Mouse (Mus musculus): Measurements from ENCODE around the gene Slc27a2. TPM values are rescaled to one million over a fixed set of nuclear protein-coding genes. Genes with fewer than 3 reads are reported as not detected.

Slc27a2 gene
- total RNA-seq, 2 experiments from 2014 or later: 3.5 to 4.2 TPM

Other genes with a start within 250 kb of the Slc27a2 start
- under 1 TPM in 1 of 2 experiments, not detected in 1; 0.09 TPM for gene Atp8b4, start 51.7 kb upstream of the Slc27a2 start, total RNA-seq (2021)
- under 1 TPM; 0.36 to 0.59 TPM for gene Hdc, start 66.9 kb downstream of the Slc27a2 start, total RNA-seq (2021)
- 10 to 100 TPM; 20.1 to 21.4 TPM for gene Gabpb1, start 123.9 kb downstream of the Slc27a2 start, total RNA-seq (2021)
- 10 to 100 TPM; 40.4 to 46.6 TPM for gene Usp8, start 154.9 kb downstream of the Slc27a2 start, total RNA-seq (2021)
- under 1 TPM in 1 of 2 experiments, not detected in 1; 0.38 TPM for gene Usp50, start 231.1 kb downstream of the Slc27a2 start, total RNA-seq (2021)